Comparison of ENCODE assay signal across 17 mouse cellular contexts in genomic region chr17:59977136-59977770, GRCm38 (mm10).
"Had no signal": no experiment of that assay in that cellular context is flagged by ENCODE, and none has a peak within 500 bp of the region (broad histone marks: within the 10 kb centered on the region; RNA-seq: fewer than 3 reads in every experiment).

No protein-coding gene starts in this region.

- H3K4me3 ChIP-seq: midbrain, embryonic 10.5 days; midbrain, embryonic 12.5 days; myocyte; neural tube, embryonic 13.5 days; neural tube, embryonic 15.5 days; stomach, embryonic 15.5 days had no signal

- H3K4me2 ChIP-seq: lung, embryonic 14.5 days; midbrain, embryonic 12.5 days; neural tube, embryonic 13.5 days; neural tube, embryonic 15.5 days; stomach, embryonic 15.5 days had no signal

- H3K27me3 ChIP-seq: midbrain, embryonic 12.5 days; neural tube, embryonic 13.5 days; neural tube, embryonic 15.5 days; stomach, embryonic 15.5 days had no signal

- ATAC-seq: midbrain, embryonic 16.5 days had no signal

- H3K4me1 ChIP-seq: neural tube, embryonic 15.5 days; stomach, embryonic 15.5 days had no signal

- H3K9ac ChIP-seq: lung, embryonic 14.5 days; midbrain, embryonic 12.5 days; neural tube, embryonic 13.5 days; neural tube, embryonic 15.5 days; stomach, embryonic 15.5 days had no signal

- H3K27ac ChIP-seq: midbrain, embryonic 10.5 days; midbrain, embryonic 12.5 days; neural tube, embryonic 13.5 days; neural tube, embryonic 15.5 days; stomach, embryonic 15.5 days; stomach, postnatal 0 days had no signal

- H3K9me3 ChIP-seq: midbrain, embryonic 10.5 days; midbrain, embryonic 12.5 days; neural tube, embryonic 13.5 days; neural tube, embryonic 15.5 days; stomach, embryonic 15.5 days had no signal

- DNase-seq: lung, adult 18-20 months; lung, embryonic 14.5 days; lung, postnatal 10 days; lung, postnatal 4 days; midbrain, embryonic 14.5 days; right cerebral cortex, postnatal 14 days; thymus, adult 2 months; thymus, postnatal 25 days; thymus, postnatal 4 days had no signal

- H3K36me3 ChIP-seq: midbrain, embryonic 10.5 days; midbrain, embryonic 12.5 days; neural tube, embryonic 13.5 days; neural tube, embryonic 15.5 days; stomach, embryonic 15.5 days had no signal
